Mouse (Mus musculus) erythroblast, adult 5-6 weeks (primary cell): ENCODE measurements around the gene Otos. TPM values are rescaled to one million over a fixed set of nuclear protein-coding genes. Genes with fewer than 3 reads are reported as not detected.
A peak's percentile ranks its signal among the peaks of the same experiment; 100 is the strongest.

Experiments
- ATAC-seq: replicated peaks from 2 replicates; pipeline ENCODE4 v1.8.0; 2016; ENCODE audit warnings: moderate number of reproducible peaks, mild to moderate bottlenecking, moderate TSS enrichment, inconsistent platforms; ENCODE audit not compliant: poor library complexity, low FRiP score, severe bottlenecking
- total RNA-seq, 2 experiments: library from RNA; stranded (forward) in 1 of 2; stranded (reverse) in 1 of 2; fragments of 150-400 nt in 1 of 2; fragments of 200-764, 138-1000 nt in 1 of 2; gene quantifications; 2 replicates each; pipeline versions ENCODE4 v1.2.3 to v1.2.4; 2015 to 2017; ENCODE audit warnings: low replicate concordance in 2 of 2

Otos gene
- total RNA-seq (2015; ENCODE audit: low replicate concordance): not detected in 2 replicates
- total RNA-seq (2017; ENCODE audit: low replicate concordance): 0.70 and 1.1 TPM in 2 replicates

GRCm38 (mm10) chr1:92648673-92649072 lies at the start of gene Otos:
Otos (minus strand) TSS chr1:92648841.
- no peak for ATAC-seq

GRCm38 (mm10) chr1:92696848-92697247 lies 48.2 kb upstream of the Otos start:
- ATAC-seq: no peak

DNA sequence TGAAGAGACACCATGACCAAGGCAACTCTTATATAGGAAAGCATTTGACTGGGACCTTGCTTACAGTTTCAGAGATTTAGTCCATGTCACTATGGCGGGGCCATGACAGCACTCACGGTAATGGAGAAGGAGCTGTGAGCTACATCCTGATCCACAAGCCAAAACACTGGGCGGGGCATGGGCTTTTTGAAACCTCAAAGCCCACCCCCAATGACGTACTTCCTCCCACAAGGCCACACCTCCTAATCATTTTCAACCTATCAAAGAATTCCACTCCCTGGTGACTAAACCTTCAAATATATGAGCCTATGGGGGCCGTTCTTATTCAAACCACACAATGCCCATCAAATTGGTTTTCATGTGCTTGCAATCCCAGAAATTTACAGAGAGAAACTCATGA lies 47.1 kb upstream of the Otos start:
- ATAC-seq: no peak

- ATAC-seq: peak; percentile 41
These were observed 42.7 kb upstream of the Otos start for GRCm38 (mm10) chr1:92691166-92691844.

GRCm38 (mm10) chr1:92686994-92687393 lies 38.4 kb upstream of the Otos start:
- no peak for ATAC-seq

DNA sequence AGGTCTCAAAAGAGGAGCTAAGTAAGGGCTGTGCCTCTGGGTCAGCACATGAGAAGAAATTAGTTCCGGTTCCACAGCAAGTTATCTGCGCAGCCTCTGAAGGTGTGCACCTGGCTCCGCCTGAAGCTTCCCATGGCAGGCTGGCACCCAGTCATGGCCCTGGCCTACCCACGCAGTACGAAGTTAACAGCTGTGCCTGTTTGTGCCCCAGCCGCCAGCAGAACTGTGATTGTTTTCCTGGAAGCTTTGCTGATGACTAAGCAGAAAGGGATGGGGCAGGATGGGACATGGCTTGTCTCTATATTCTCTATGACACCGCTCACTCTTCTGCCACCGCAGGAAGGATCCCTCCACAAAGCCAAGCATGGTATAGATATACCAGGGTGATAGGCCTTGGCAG lies 34.5 kb upstream of the Otos start:
- ATAC-seq: no peak

DNA sequence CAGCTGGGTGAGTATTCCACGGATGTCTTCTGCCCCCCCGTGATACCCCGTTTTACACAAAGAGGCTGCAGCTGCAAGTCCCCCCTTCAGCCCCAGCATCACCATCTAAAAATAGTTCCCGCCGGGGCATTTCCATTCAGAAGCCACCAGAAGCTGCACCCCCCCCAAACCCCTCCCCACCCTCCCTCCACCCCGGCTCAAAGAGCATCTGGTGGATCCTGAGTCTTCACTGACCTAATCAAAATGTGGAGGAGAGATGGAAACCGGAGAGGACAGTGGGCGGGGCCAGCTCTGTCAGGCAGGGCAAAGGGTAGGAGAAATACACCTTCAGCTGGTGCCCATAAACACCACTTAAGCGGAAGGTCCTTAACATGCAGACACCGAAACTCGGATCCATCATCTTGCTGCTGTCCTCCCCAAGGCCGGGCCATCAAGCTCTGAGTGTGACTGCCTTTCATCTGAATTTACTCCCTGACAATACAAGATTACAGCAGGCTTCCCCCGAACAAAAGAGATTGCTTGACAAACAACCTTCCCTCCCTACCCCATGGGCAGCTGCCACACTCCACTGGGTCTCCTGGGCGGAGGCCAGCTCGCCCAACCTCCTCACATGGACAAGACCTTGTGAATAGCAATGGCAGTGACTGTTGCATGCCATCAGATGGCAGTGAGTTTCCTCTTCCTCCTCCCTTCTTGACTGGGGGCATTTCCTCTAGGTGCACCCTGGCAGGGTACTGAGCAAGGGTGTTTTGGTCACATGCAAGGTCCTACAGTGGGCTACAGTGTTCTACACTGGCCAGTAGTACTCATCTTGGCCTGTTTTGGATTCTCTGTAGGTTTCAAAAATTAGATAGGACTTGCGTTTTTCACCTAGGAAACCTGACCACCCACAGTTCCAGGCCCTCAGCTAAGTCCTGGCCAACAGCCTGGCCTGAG lies 32.3 kb upstream of the Otos start:
- ATAC-seq: no peak

- ATAC-seq: no peak
These were observed 30.1 kb upstream of the Otos start for GRCm38 (mm10) chr1:92678757-92679156.

DNA sequence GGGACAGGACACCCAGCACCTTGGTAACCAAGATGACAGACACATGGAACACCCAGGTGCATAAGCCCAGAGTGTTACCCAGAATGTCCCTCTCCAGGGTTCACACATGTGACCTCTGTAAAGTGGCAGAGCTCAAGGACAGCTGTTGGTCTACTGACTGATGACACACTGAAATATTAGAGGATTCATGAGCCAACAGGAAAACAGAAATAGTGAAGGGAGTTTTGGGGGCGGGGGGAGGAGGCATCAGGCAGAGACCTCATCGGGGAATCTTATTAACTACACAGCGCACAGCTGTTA lies 28.0 kb upstream of the Otos start:
- no peak for ATAC-seq

DNA sequence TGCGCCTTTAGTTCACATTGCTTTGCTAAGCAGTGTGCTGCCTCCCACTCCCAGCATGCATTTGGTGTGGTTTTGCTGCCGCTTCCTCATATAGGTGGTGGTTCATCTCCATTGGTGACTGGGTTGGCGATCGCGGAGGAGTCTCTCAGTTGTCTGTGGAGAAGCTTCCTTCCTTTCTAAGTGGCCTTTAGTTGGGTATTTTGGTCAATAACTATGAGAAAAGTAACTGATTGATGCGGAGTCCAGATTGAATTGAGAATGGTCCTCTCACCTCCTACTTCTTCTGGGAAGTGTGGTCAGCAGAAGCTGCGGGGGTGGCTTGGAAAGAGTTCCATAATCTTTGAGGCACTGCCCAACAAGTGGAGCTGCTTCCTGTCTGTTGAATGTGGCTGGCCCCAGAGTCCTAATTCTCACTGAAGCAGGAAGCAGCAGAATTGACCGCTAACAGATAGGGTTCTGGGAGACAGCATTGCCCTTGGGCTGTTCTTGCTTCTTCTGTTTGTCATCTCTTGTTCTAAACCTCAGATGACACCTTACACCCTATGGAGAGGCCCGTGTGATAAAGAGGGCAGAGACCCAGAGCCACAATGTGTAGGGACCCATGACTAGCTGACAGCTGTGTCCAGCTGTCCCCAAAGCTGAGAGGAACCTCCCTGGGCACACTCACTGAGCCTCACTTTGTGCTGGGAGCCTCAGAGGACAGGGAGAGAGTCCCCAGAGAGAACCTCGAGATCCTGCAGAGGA lies 27.5 kb upstream of the Otos start:
- no peak for ATAC-seq

- ATAC-seq: no peak
These were observed 24.7 kb upstream of the Otos start for GRCm38 (mm10) chr1:92673258-92673782.

GRCm38 (mm10) chr1:92671326-92671725 lies 22.7 kb upstream of the Otos start:
- no peak for ATAC-seq

- ATAC-seq: no peak
These were observed 20.8 kb upstream of the Otos start for GRCm38 (mm10) chr1:92669430-92669829.

GRCm38 (mm10) chr1:92667106-92667505 lies 18.5 kb upstream of the Otos start:
- no peak for ATAC-seq

GRCm38 (mm10) chr1:92659392-92659791 lies 10.8 kb upstream of the Otos start:
- ATAC-seq: no peak

- no peak for ATAC-seq
These were observed 8.6 kb upstream of the Otos start for GRCm38 (mm10) chr1:92657025-92657820.

DNA sequence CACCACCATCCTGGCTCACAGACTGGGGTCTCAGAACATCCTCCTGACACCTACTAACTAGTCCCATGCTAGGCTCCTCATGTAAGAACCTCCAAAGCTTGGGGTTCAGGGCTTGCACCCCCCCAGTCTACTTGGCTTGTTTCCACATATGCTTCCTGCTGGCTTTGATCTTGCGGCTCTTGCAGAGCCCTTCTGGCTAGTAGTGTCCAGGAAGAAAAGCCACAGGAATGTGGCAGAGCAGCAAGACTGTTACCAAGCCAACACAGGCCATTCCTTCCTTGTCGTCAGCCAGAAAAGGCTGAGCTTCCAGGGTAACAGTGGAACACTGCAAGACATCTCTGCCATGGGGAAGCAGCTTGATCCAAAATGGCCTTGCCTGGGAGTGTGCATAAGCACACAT lies 6.0 kb upstream of the Otos start:
- no peak for ATAC-seq

GRCm38 (mm10) chr1:92653179-92653578 lies 4.5 kb upstream of the Otos start:
- ATAC-seq: no peak

DNA sequence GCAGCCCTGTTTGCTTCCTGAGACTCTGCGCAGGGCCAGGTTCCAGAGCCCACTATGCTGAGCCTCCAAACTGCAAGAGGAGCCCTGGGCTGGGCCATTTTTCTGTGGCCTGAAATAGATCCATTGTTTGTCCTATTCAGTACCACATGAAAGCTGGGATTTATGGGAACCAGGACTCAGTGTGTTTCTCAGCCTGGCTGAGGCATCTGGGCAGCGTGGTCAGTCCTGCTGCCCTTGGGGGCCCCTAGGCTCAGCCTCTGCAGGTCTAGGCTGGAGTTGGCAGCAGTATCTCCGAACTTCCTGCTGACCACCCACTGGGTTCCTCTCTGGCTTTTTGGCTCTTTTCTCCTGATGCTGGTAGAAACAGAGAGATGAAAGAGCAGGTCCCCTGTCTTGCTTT lies 2.8 kb upstream of the Otos start:
- no peak for ATAC-seq

- ATAC-seq: no peak
These were observed 444 bp downstream of the Otos start for GRCm38 (mm10) chr1:92648197-92648596.
